Mouse (Mus musculus) intestine, postnatal 0 days (tissue): ENCODE results near the gene Ormdl3. TPM values are rescaled to one million over a fixed set of nuclear protein-coding genes. Genes with fewer than 3 reads are reported as not detected.

Source experiments
- ATAC-seq: fragments of 200-750 bp; cut with Nextera tagmentation; 2 replicates; pipeline ENCODE4 v1.8.0; 2017; ENCODE audit warnings: mild to moderate bottlenecking, moderate TSS enrichment, moderate library complexity
- H3K27ac ChIP-seq: fragments of 300-500 bp; sonication (generic); 2 replicates; pipeline ENCODE4 v1.5.1; 2014; ENCODE audit warnings: mild to moderate bottlenecking, low read depth, low read length, moderate library complexity
- H3K27me3 ChIP-seq: fragments of 300-500 bp; sonication (generic); replicated peaks from 2 replicates; pipeline ENCODE4 v1.6.1; 2014; ENCODE audit warnings: low read length, mixed read lengths; ENCODE audit not compliant: control insufficient read depth, insufficient read depth
- H3K36me3 ChIP-seq: fragments of 300-500 bp; sonication (generic); 2 replicates; pipeline ENCODE4 v1.6.1; 2014; ENCODE audit warnings: mild to moderate bottlenecking, moderate library complexity; ENCODE audit not compliant: control insufficient read depth, insufficient read depth
- H3K4me1 ChIP-seq: fragments of 300-500 bp; sonication (generic); replicated peaks from 2 replicates; pipeline ENCODE4 v1.6.1; 2014; ENCODE audit warnings: antibody characterized with exemption, low read length, mixed read lengths; ENCODE audit not compliant: control insufficient read depth, insufficient read depth
- H3K4me2 ChIP-seq: fragments of 300-500 bp; sonication (generic); replicated peaks from 2 replicates; pipeline ENCODE4 v1.6.1; 2014; ENCODE audit warnings: low read depth, mild to moderate bottlenecking, moderate library complexity
- H3K4me3 ChIP-seq: fragments of 300-500 bp; sonication (generic); 2 replicates; pipeline ENCODE4 v1.5.1; 2014; ENCODE audit warnings: low read depth, low read length
- H3K9ac ChIP-seq: fragments of 300-500 bp; sonication (generic); 2 replicates; pipeline ENCODE4 v1.6.1; 2014; ENCODE audit warnings: mild to moderate bottlenecking, low read depth, low read length
- H3K9me3 ChIP-seq: fragments of 300-500 bp; sonication (generic); 2 replicates; pipeline ENCODE4 v1.6.1; 2016; ENCODE audit warnings: mixed run types; ENCODE audit not compliant: control insufficient read depth
- CTCF ChIP-seq: sonication (generic); IDR thresholded peaks from 2 replicates; pipeline ENCODE4 v1.5.1; 2016; ENCODE audit warnings: low read depth, mild to moderate bottlenecking, control low read depth, antibody characterized with exemption, moderate library complexity
- WGBS: fragments of 180-500 bp; shearing (Covaris S2); extraction: QIAGEN DNeasy Blood & Tissue Kit; methylation state at CpG from one replicate; pipeline ENCODE4 v1.1.7; 2014; 5-methylcytosine and 5-hydroxymethylcytosine counted together
- polyA plus RNA-seq: library from polyadenylated mRNA; unstranded; fragments of >200 nt; fragmentation: Nextera tagmentation; extraction: Ambion mirVana; gene quantifications from 2 replicates; pipeline ENCODE4 v1.2.1, GENCODE M21; 2015

Gene Ormdl3
- polyA plus RNA-seq, 1 experiment from 2014 or later, result 150 TPM

DNA sequence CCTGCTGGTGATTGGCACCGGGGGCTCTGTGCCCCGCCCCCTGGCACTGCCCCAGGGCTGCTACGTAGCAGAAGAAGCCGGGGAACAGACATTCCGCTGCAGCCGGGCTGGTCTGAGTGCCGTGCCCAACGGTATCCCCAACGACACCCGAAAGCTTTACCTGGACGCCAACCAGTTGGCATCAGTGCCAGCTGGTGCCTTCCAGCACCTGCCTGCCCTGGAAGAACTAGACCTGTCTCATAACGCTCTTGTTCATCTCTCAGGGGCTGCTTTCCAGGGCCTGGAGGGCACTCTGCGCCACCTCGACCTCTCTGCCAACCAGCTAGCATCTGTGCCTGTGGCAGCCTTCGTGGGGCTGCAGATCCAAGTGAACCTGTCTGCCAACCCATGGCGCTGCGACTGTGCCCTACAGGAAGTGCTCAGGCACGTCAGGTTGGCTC is 11.7 kb upstream of the Ormdl3 start:
- no peak for TF ChIP-seq CTCF
- Histone ChIP-seq H3K9me3 (no peaks in the 10 kb centered on the region), H3K27ac (no peak overlapping the region), H3K9ac (no peak overlapping the region), H3K4me1 (no peaks in the 10 kb centered on the region; the same call in 1 of the 2 replicates), H3K4me3 (no peak overlapping the region), H3K27me3 (peaks cover 11% of the 10 kb centered on the region; the same call in 1 of the 2 replicates), H3K36me3 (no peaks in the 10 kb centered on the region), H3K4me2 (0 out of 2 replicates have a peak overlapping the region, but pooled peaks have one; percentile 9)
- no peak for ATAC-seq
- 60% methylated on average over 18 of the region's 18 CpGs for WGBS

DNA sequence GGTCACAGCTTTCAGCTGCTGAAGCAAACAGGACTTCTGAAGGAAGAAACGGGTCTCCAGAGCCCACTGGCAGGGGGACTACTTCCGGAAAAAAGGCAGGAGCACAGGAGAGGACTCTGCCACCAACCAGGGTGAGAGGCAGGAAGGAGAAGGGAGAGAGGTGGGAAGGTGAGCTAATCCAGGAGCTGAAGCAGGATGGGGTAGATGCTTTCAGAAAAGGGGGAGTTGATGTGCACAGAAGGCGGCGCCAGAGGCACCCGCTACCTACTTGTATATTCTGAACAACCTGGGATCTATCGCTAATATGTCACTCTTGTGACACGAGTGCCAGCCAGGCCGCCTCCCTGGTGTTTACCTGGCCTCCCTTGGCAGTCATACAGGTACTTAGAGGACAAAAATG is 10.8 kb upstream of the Ormdl3 start, which contains the start of gene Lrrc3c:
Gene Lrrc3c, plus strand, starts transcription at position 301 of the 400 bp plus-strand sequence.
- Histone ChIP-seq H3K4me1 (no peaks in the 10 kb centered on the region; the same call in 1 of the 2 replicates), H3K9me3 (no peaks in the 10 kb centered on the region), H3K27ac (no peak within 1 kb of the TSS), H3K4me2 (0 out of 2 replicates have a peak within 1 kb of the TSS, but pooled peaks have one; percentile 9), H3K9ac (no peak within 1 kb of the TSS), H3K27me3 (peaks cover 11% of the 10 kb centered on the region; the same call in 1 of the 2 replicates), H3K36me3 (no peaks in the 10 kb centered on the region), H3K4me3 (no peak within 1 kb of the TSS)
- WGBS, result 78% methylated on average over 8 of the region's 8 CpGs
- ATAC-seq, result no peak
- no peak for TF ChIP-seq CTCF

- peak; percentile 84 for TF ChIP-seq CTCF
- H3K4me3 ChIP-seq, result no peak overlapping the region
- no peak overlapping the region for H3K4me2 ChIP-seq
- H3K9ac ChIP-seq, result no peak overlapping the region
- no peak; the same call in 1 of the 2 replicates for ATAC-seq
- no peak overlapping the region for H3K27ac ChIP-seq
- no peaks in the 10 kb centered on the region for H3K36me3 ChIP-seq
- H3K9me3 ChIP-seq, result no peaks in the 10 kb centered on the region
- no peaks in the 10 kb centered on the region; the same call in 1 of the 2 replicates for H3K4me1 ChIP-seq
- WGBS, result 35% methylated on average over 6 of the region's 6 CpGs
- peaks cover 11% of the 10 kb centered on the region; the same call in 1 of the 2 replicates for H3K27me3 ChIP-seq
Measured at GRCm38 (mm10) chr11:98597363-98597762, 10.2 kb upstream of the Ormdl3 start.

- Histone ChIP-seq H3K4me3 (no peak overlapping the region), H3K9me3 (no peaks in the 10 kb centered on the region), H3K27ac (no peak overlapping the region), H3K27me3 (peaks cover 11% of the 10 kb centered on the region; the same call in 1 of the 2 replicates), H3K36me3 (no peaks in the 10 kb centered on the region), H3K9ac (no peak overlapping the region), H3K4me1 (no peaks in the 10 kb centered on the region), H3K4me2 (no peak overlapping the region)
- 61% methylated on average over 3 of the region's 3 CpGs for WGBS
- no peak for ATAC-seq
- TF ChIP-seq CTCF, result no peak
Measured at GRCm38 (mm10) chr11:98595955-98596354, 8.8 kb upstream of the Ormdl3 start.

- Histone ChIP-seq H3K36me3 (no peaks in the 10 kb centered on the region), H3K9ac (no peak overlapping the region), H3K27me3 (peaks cover 11% of the 10 kb centered on the region; the same call in 1 of the 2 replicates), H3K4me2 (no peak overlapping the region), H3K9me3 (no peaks in the 10 kb centered on the region), H3K4me3 (no peak overlapping the region), H3K27ac (no peak overlapping the region), H3K4me1 (no peaks in the 10 kb centered on the region)
- ATAC-seq, result no peak
- no peak for TF ChIP-seq CTCF
- 79% methylated on average over 10 of the region's 10 CpGs for WGBS
Measured at GRCm38 (mm10) chr11:98595473-98595872, 8.3 kb upstream of the Ormdl3 start.

DNA sequence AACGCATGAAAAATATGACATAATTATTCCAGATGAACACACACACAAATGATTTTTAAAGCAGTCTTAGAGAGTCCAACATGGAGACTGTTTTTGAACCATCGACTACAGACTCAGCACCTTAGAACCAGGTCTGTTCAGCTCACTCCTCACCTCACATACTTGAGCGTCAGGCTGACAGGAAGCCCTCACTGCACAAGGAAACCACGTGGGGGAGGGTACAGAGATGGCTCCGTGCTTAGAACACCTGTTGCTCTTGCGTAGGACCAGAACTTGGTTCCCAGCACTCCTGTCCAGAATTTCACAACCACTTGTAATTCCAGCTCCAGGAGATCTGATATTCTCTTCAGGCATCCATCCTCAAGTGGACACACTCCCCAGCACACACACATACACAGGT is 7.9 kb upstream of the Ormdl3 start:
- H3K4me2 ChIP-seq, result no peak overlapping the region
- H3K27ac ChIP-seq, result no peak overlapping the region
- no peaks in the 10 kb centered on the region for H3K4me1 ChIP-seq
- H3K27me3 ChIP-seq, result peaks cover 11% of the 10 kb centered on the region; the same call in 1 of the 2 replicates
- H3K36me3 ChIP-seq, result no peaks in the 10 kb centered on the region
- WGBS, result 72% methylated on average over 6 of the region's 6 CpGs
- no peak for TF ChIP-seq CTCF
- no peak for ATAC-seq
- H3K4me3 ChIP-seq, result no peak overlapping the region
- no peaks in the 10 kb centered on the region for H3K9me3 ChIP-seq
- no peak overlapping the region for H3K9ac ChIP-seq
